Mouse (Mus musculus) left cerebral cortex, adult 18-20 months (tissue): ENCODE data around the gene B230118H07Rik. TPM values are rescaled to one million over a fixed set of nuclear protein-coding genes. Genes with fewer than 3 reads are reported as not detected.
A peak's percentile ranks its signal among the peaks of the same experiment; 100 is the strongest.

ENCODE experiments used
- DNase-seq, 2 experiments: peaks; one replicate each; pipeline ENCODE4 v3.0.0; 2021 to 2022; ENCODE audit warnings: low spot score in 2 of 2, mixed read lengths in 1 of 2
- total RNA-seq, 2 experiments: library from RNA; stranded (reverse); gene quantifications; 2 replicates each; pipeline ENCODE4 v1.2.3; 2021

B230118H07Rik gene
- total RNA-seq, 2 experiments from 2014 or later, result 29.5 to 34.2 TPM

DNA sequence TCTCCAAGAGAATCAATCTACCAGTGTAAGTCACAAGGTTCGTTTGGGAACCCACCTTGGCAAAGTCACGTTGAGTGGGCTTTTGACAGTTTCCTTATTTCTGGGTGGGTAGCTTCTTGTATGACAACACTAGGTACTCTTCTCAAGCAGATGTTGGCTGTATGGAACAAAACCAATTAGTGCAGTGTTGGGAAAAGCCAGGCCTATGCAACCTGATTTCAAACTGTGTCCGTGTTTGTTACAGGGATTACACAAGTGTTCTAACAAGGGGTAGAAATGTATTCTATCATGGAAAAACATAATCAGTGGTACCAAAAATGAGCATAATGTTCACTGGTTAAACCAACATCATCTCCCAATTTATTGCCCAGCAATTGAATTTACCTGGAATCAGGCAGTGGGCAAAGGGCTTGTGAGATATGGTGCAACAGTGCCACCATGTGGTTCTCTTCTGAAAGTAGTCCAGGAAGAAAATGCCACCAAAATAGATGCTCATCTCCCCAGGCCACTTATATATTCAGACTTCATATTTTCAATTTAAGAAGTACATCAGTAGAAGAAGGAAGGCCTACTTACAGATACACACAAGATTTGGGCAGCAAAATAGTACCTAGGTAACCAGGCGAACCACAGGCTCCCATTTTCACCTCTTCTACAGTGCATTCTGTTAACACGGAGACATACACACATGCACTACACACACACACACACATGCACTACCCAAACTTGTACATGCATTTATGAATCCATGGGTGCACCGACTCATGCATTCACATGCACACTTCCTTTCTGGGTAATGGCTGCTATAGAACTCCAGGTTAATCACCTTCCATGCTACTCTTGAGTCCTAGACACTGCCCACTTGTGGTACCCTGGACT is 123.6 kb downstream of the B230118H07Rik start:
- DNase-seq, result peak; percentile 65 to 66

DNA sequence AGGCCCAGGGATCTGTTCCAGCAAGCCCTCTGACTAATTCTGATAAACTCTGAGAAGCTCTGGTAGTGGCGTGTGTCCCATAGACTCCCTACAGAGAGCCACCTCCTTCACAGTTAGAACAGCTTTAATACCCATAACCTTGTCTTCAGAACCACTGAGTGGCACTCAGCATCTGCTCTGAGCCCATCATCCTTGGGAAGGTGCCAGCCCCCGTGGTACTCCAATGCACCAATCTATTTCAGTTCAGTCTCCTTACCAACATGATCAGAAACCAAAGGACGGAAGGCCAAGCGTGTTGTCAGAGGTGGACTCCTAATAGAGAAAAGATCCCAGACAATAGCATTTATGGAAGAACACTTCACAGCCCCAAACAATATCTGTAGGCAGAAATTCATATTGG is 124.2 kb downstream of the B230118H07Rik start:
- DNase-seq, result no peak

DNA sequence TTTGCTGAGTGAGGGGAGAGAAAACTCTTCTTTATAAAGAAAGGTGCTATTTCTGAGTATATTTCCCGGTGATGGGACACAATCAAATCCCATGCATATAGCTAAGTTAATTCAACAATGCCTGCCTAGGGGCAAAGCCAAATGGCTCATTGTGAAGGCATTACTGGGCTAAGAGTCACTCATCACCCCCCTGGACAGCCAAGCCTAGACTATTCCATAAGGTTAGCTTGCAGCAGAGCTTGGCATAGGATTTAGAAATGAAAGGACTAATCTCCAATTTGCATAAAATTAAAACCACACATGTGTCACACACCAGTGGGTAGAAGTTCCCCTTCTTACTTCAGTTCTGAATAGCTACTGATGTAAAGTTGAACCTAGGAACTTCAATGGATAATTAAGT is 128.8 kb downstream of the B230118H07Rik start:
- no peak for DNase-seq

DNA sequence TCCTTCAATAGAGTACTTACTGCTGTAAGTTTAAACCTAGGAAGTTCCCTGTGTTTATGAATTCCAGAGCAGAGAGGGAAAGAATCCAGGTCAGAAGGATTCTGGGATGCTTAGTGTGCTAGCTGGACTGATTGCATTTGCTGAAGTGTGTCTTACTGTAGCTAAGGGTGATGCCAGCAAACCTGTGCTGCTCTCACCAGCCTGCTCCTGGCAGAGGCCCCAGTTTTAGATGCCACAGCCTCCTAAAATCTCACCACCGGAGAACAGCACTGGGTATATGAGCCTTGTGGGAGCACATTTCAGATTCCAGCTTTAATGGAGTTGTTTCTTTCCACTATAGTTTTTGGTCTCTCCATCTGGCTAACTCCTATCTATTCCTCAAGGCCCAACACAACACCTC is 129.4 kb downstream of the B230118H07Rik start:
- no peak for DNase-seq

Other genes with a start within 250 kb of the B230118H07Rik start
- gene Rag2, start 24.8 kb downstream of the B230118H07Rik start, total RNA-seq, result not detected
- gene Rag1, start within 50 bp of the B230118H07Rik start, total RNA-seq, result under 1 TPM; 0.07 to 0.21 TPM
- 10 to 100 TPM; 11.6 to 12.7 TPM for gene Traf6, start 28.9 kb upstream of the B230118H07Rik start, total RNA-seq
- 1 to 10 TPM; 7.7 to 8.1 TPM for gene Prr5l, start 233.5 kb upstream of the B230118H07Rik start, total RNA-seq
- gene Commd9, start 236.7 kb upstream of the B230118H07Rik start, total RNA-seq, result 10 to 100 TPM; 38.0 to 38.6 TPM